Mouse (Mus musculus): Measurements from ENCODE around the gene Cryzl1. TPM values are rescaled to one million over a fixed set of nuclear protein-coding genes. Genes with fewer than 3 reads are reported as not detected.

Gene Cryzl1
- total and polyA plus RNA-seq, 3 experiments: 20.2 to 44.4 TPM; not detected in 1

DNA sequence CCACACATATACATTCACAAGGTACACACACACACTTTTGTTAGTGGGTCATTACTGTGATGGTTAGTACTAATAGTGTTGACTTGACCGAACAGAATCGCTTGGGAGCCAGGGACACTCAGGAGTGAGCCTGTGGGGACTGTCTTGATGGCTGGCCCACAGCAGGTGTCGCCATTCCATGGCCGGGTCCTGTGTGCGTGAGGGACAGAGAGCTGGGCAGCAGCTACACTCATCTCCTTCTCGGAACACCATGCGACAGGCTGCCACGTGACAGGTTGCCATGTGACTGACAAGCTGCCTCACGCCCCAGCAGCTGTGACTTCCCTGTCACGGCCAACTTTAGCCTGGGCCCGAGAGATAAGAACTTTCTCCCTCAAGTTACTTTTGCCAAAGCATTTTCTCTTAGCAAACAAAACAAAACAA lies 11.8 kb downstream of the Cryzl1 start (continued):
- peak; percentile 96 for TF ChIP-seq BHLHE40 (IDR thresholded peaks at IDR 0.05; ENCODE audit: borderline replicate concordance, low read depth, low read length)
- TF ChIP-seq TBP (IDR thresholded peaks at IDR 0.05; ENCODE audit: low read depth, low read length): no peak

GRCm38 (mm10) chr16:91710241-91710640 lies 18.5 kb downstream of the Cryzl1 start:
- Histone ChIP-seq H3K27ac (ENCODE audit: control insufficient read depth, low read depth, low read length) (no peak overlapping the region), H3K4me1 (ENCODE audit: control insufficient read depth in 1 of 2, insufficient read depth in 2 of 2, low read length in 2 of 2) (no peaks in the 10 kb centered on the region), H3K9me3 (replicated peaks; ENCODE audit: insufficient read depth, low read length) (no peaks in the 10 kb centered on the region), H3K9ac (ENCODE audit: control insufficient read depth, low read depth, low read length, poor library complexity, severe bottlenecking) (no peak overlapping the region), H3K36me3 (ENCODE audit: control insufficient read depth in 1 of 2, insufficient read depth in 2 of 2, low read length in 2 of 2) (peaks cover 0 to 13% of the 10 kb centered on the region in 2 experiments; a peak in 2 of 4 replicates), H3K4me3 (ENCODE audit: control insufficient read depth in 1 of 2, insufficient read depth in 1 of 2, low read depth in 2 of 2, low read length in 2 of 2) (no peak overlapping the region), H3K27me3 (ENCODE audit: control insufficient read depth in 1 of 2, insufficient read depth in 2 of 2, low read length in 2 of 2) (no peaks in the 10 kb centered on the region), H3K79me2 (ENCODE audit: control insufficient read depth, insufficient read depth, low read length, poor library complexity) (no peaks in the 10 kb centered on the region)
- no peak for DNase-seq (ENCODE audit: low read depth, low spot score)
- no peak for TF ChIP-seq MYB (IDR thresholded peaks at IDR 0.05; ENCODE audit: low read depth, low read length)
- TF ChIP-seq E2F4 (IDR thresholded peaks at IDR 0.05; ENCODE audit: borderline replicate concordance, low read depth, low read length): no peak
- no peak for TF ChIP-seq ZKSCAN1 (IDR thresholded peaks at IDR 0.05; ENCODE audit: low read depth, low read length)
- no peak for TF ChIP-seq HCFC1 (IDR thresholded peaks at IDR 0.05; ENCODE audit: low read depth, low read length)
- TF ChIP-seq BHLHE40 (IDR thresholded peaks at IDR 0.05; ENCODE audit: borderline replicate concordance, low read depth, low read length): no peak
- no peak for TF ChIP-seq UBTF (IDR thresholded peaks at IDR 0.05; ENCODE audit: borderline replicate concordance, insufficient read depth, low read depth, low read length)
- TF ChIP-seq USF2 (IDR thresholded peaks at IDR 0.05; ENCODE audit: borderline replicate concordance in 1 of 2, insufficient read depth in 1 of 2, low read depth in 1 of 2, low read length in 2 of 2): no peak
- TF ChIP-seq KAT2A (conservative IDR thresholded peaks at IDR 0.05; ENCODE audit: low read depth, low read length): no peak
- TF ChIP-seq GATA1 (IDR thresholded peaks at IDR 0.05; ENCODE audit: low read depth, low read length): no peak
- TF ChIP-seq SMC3 (IDR thresholded peaks at IDR 0.05; ENCODE audit: low read depth, low read length): no peak
- no peak for TF ChIP-seq CTCF (IDR thresholded peaks at IDR 0.05 in 2 of 3, conservative IDR thresholded peaks at IDR 0.05 in 1 of 3; ENCODE audit: control insufficient read depth in 1 of 3, insufficient read depth in 1 of 3, low read depth in 2 of 3, low read length in 3 of 3, poor library complexity in 1 of 3, severe bottlenecking in 1 of 3)
- no peak for TF ChIP-seq ETS1 (IDR thresholded peaks at IDR 0.05; ENCODE audit: low read depth, low read length)
- no peak for TF ChIP-seq RCOR1 (IDR thresholded peaks at IDR 0.05; ENCODE audit: low read depth, low read length)
- TF ChIP-seq POLR2A (IDR thresholded peaks at IDR 0.05; ENCODE audit: control insufficient read depth in 1 of 2, insufficient read depth in 1 of 2, low read depth in 1 of 2, low read length in 2 of 2, poor library complexity in 1 of 2): no peak
- TF ChIP-seq RAD21 (IDR thresholded peaks at IDR 0.05; ENCODE audit: low read depth, low read length): no peak
- no peak for TF ChIP-seq POLR2AphosphoS2 (IDR thresholded peaks at IDR 0.05; ENCODE audit: low read length)
- TF ChIP-seq CHD1 (IDR thresholded peaks at IDR 0.05; ENCODE audit: low read depth, low read length): no peak
- TF ChIP-seq ELF1 (IDR thresholded peaks at IDR 0.05; ENCODE audit: low read depth, low read length): no peak

Measured in MEL (cell line).